Mouse (Mus musculus): ENCODE results near the gene Cyp4f18.
"Not testable (repeated sequence)": the region's sequence is repeated elsewhere in the genome, so short reads cannot be mapped to it uniquely, and the experiment has no call there.

- not testable (repeated sequence) for TF ChIP-seq CTCF, POLR2A (IDR thresholded peaks at IDR 0.05; ENCODE audit: insufficient read depth, low read depth, low read length)
Measured at GRCm38 (mm10) chr8:72013506-72014228, 4.2 kb upstream of the Cyp4f18 start.

All from olfactory bulb, adult 2 months (tissue).